Mouse (Mus musculus) urinary bladder, adult 18-20 months (tissue): ENCODE measurements at regions not wholly inside any gene's neighbourhood (a gene's known extent, or its start where the extent isn't known, plus 50 kb on each side); places are given as distances from the start of the nearest gene placed in this dataset.

Experiments
- DNase-seq, 2 experiments: peaks; one replicate each; pipeline ENCODE4 v3.0.0; 2022; ENCODE audit warnings: low spot score in 2 of 2, mixed read lengths in 2 of 2

GRCm38 (mm10) chr5:133821273-133821672 is 278.2 kb upstream of the Castor2 start:
- DNase-seq, result no peak

- no peak for DNase-seq
Measured at GRCm38 (mm10) chr5:133815462-133815861, 284.0 kb upstream of the Castor2 start.

- no peak for DNase-seq
Measured at GRCm38 (mm10) chr5:133814436-133814835, 285.1 kb upstream of the Castor2 start.

- no peak for DNase-seq
Measured at GRCm38 (mm10) chr5:133812216-133812615, 287.3 kb upstream of the Castor2 start.

GRCm38 (mm10) chr5:133806891-133807290 is 292.6 kb upstream of the Castor2 start:
- no peak for DNase-seq

- DNase-seq, result no peak
Measured at GRCm38 (mm10) chr5:133802001-133802400, 297.5 kb upstream of the Castor2 start.

GRCm38 (mm10) chr5:133795638-133796037 is 303.9 kb upstream of the Castor2 start:
- no peak for DNase-seq

GRCm38 (mm10) chr5:133790726-133791125 is 308.8 kb upstream of the Castor2 start:
- DNase-seq, result no peak

- no peak for DNase-seq
Measured at GRCm38 (mm10) chr5:133788006-133788405, 311.5 kb upstream of the Castor2 start.

GRCm38 (mm10) chr5:133787491-133787890 is 312.0 kb upstream of the Castor2 start:
- no peak for DNase-seq

GRCm38 (mm10) chr5:133776591-133776990 is 322.9 kb upstream of the Castor2 start:
- DNase-seq, result no peak

GRCm38 (mm10) chr5:133774116-133774515 is 325.4 kb upstream of the Castor2 start:
- DNase-seq, result no peak

- no peak for DNase-seq
Measured at GRCm38 (mm10) chr5:133768856-133769255, 330.7 kb upstream of the Castor2 start.

- no peak for DNase-seq
Measured at GRCm38 (mm10) chr5:133757817-133758216, 341.7 kb upstream of the Castor2 start.

- DNase-seq, result no peak
Measured at GRCm38 (mm10) chr5:133754180-133754579, 345.3 kb upstream of the Castor2 start.

GRCm38 (mm10) chr5:133753461-133754160 is 345.9 kb upstream of the Castor2 start:
- DNase-seq, result no peak

- no peak for DNase-seq
Measured at GRCm38 (mm10) chr5:133746960-133747359, 352.6 kb upstream of the Castor2 start.

- DNase-seq, result no peak
Measured at GRCm38 (mm10) chr5:133746411-133746810, 353.1 kb upstream of the Castor2 start.

GRCm38 (mm10) chr5:133744136-133744535 is 355.4 kb upstream of the Castor2 start:
- no peak for DNase-seq

GRCm38 (mm10) chr5:133743606-133744005 is 355.9 kb upstream of the Castor2 start:
- no peak for DNase-seq

- DNase-seq, result no peak
Measured at GRCm38 (mm10) chr5:133731871-133732270, 367.6 kb upstream of the Castor2 start.

GRCm38 (mm10) chr5:133718187-133719078 is 381.1 kb upstream of the Castor2 start:
- DNase-seq, result no peak

GRCm38 (mm10) chr5:133715830-133716229 is 383.7 kb upstream of the Castor2 start:
- DNase-seq, result no peak
